Mouse (Mus musculus) kidney, adult 2 months (tissue): ENCODE measurements around the gene Rnh1.

ENCODE experiments used
- CTCF ChIP-seq: fragments of 200-500 bp; conservative IDR thresholded peaks from 2 replicates; pipeline ENCODE4 v1.5.1; 2011; ENCODE audit warnings: low read depth, mild to moderate bottlenecking, control low read depth, low read length, moderate library complexity, mixed read lengths; ENCODE audit not compliant: insufficient read depth, insufficient read length
- POLR2A ChIP-seq: fragments of 200-500 bp; IDR thresholded peaks from one replicate; pipeline ENCODE4 v1.6.1; 2011; ENCODE audit warnings: low read depth, low read length, control low read depth

DNA sequence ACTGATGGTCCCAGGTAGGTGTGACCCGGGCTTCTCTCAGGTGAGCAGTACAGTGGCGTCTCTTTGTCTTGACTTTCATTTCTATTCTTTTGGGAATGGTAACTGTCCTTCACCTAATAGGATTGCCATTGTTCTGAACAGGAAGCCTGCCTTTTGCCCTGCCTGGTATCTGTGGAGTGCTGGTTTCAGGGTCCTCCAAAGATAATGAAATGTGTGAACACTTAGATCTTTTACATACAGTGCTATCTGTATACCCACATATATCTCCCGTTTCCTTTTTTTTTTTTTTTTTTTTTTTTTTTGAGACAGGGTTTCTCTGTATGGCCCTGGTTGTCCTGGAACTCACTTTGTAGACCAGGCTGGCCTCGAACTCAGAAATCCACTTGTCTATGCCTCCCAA lies 31.3 kb downstream of the Rnh1 start:
- no peak for TF ChIP-seq CTCF
- TF ChIP-seq POLR2A, result no peak
